Mouse (Mus musculus) brown adipose tissue, adult 24 weeks (tissue): ENCODE results near the gene Nxpe3. TPM values are rescaled to one million over a fixed set of nuclear protein-coding genes. Genes with fewer than 3 reads are reported as not detected.
A peak's percentile ranks its signal among the peaks of the same experiment; 100 is the strongest.

Experiments used
- H3K27ac ChIP-seq: fragments of 200-500 bp; replicated peaks from 2 replicates; pipeline ENCODE4 v1.5.1; 2012; ENCODE audit warnings: low read depth, mild to moderate bottlenecking, low read length
- H3K4me1 ChIP-seq: fragments of 200-500 bp; 2 replicates; pipeline ENCODE4 v1.6.1; 2012; ENCODE audit warnings: low read length, mixed read lengths; ENCODE audit not compliant: control insufficient read depth, insufficient read depth, insufficient read length
- H3K4me3 ChIP-seq: fragments of 200-500 bp; 2 replicates; pipeline ENCODE4 v1.5.1; 2012; ENCODE audit warnings: low read depth, mild to moderate bottlenecking, low read length, moderate library complexity; ENCODE audit not compliant: insufficient read depth
- polyA plus RNA-seq: library from polyadenylated mRNA; stranded (reverse); fragments of >200 nt; gene quantifications from 2 replicates; pipeline ENCODE4 v1.2.4, GENCODE M21; 2012; ENCODE audit not compliant: missing spikeins, insufficient read depth, insufficient read length

Gene Nxpe3
- polyA plus RNA-seq, 1 experiment, result not detected

GRCm38 (mm10) chr16:55832617-55833016 is 62.5 kb downstream of the Nxpe3 start:
- no peak overlapping the region for H3K4me3 ChIP-seq
- H3K27ac ChIP-seq, result no peak overlapping the region
- H3K4me1 ChIP-seq, result 0 out of 2 replicates have a peak, but pooled peaks cover 1% of the 10 kb centered on the region

DNA sequence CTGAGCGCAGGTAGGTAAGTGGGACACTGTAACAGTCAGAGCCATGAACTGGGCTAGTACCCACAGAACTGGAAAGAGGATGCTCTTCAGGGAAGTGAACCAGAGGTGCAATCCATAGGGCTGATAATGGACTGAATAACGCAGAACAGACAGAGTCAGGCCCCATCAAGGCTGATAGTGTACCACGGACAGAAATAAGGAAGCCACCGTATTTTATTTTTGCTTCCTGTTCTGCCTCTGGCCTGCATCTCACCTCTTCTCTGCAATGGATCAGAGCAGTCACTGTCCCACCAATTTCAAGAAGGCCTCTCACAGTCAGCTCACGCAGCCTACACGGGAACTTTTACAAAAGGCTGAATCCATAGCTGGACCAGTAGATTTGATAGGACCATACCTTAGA is 63.0 kb downstream of the Nxpe3 start:
- Histone ChIP-seq H3K27ac (no peak overlapping the region), H3K4me3 (no peak overlapping the region), H3K4me1 (no peaks in the 10 kb centered on the region)

- no peaks in the 10 kb centered on the region for H3K4me1 ChIP-seq
- H3K27ac ChIP-seq, result no peak overlapping the region
- H3K4me3 ChIP-seq, result no peak overlapping the region
These were observed 63.6 kb downstream of the Nxpe3 start for GRCm38 (mm10) chr16:55831451-55831850.

DNA sequence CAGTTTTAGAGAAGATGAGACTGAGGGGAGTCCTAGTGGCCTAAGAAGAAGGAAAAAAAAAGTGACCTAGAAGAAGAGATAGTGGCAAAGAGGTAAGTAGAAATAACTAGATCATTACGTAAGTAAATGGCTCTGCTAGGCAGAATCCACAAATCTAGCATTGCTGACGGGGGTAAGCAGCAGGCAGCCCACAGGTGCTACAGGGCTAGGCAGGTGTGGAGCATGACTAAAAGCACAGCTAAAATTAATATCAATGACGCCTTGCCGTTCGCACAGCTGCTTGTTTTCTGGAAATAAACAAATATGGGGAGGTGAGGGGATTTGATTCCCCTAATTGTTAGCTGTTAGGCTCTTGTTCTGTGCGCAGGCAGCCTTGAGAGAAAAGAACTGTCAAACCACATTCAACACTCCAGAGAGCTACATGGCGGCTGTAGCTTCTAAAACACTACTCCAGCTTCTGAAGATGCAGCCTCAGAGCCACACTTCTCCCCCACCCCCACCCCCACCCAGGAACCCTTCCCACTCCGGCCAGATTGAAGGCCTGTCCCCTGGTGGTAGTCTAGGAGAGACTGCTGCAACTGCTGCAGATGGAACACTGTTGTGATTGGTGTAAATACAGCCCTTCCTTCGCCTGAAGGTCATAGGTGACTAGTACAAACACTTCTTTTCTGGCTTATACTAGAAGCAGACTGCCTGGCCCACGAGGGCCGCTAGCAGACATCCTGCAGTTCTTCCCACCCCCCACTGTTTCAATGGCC is 71.5 kb downstream of the Nxpe3 start:
- Histone ChIP-seq H3K4me1 (peaks cover 2% of the 10 kb centered on the region; the same call in 1 of the 2 replicates), H3K4me3 (no peak overlapping the region), H3K27ac (peak overlapping the region; percentile 34)

DNA sequence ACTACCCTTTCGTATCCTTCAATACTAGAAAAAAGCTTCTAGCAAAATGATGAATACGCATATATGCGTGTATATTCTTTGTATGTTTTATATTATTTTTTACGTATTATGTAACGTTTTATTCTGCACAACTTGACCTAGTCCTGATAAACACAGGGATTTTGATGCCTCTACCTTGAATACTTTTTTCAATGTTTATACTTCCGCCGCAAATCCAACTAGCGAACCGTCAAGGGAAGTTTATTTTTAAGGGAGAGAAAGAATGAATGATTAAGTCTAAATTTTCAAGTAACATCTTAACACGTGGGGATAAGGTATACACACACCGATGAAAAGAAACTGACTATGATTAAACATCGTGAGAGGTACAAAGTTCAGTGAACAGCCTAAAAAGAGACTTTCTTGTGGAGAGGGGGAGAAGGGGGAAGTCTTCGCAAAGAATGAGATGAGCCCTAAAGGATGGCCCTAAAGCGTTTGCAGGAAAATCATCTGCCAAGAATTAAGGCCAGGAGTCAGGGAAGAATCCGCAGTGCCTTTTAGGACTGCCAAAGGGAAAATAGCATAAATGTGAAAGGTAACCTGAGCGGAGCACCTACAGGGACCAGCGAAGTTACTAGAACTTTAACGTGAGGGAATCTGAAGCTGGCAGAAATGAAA is 72.2 kb downstream of the Nxpe3 start:
- Histone ChIP-seq H3K4me1 (peaks cover 2% of the 10 kb centered on the region; the same call in 1 of the 2 replicates), H3K27ac (peak overlapping the region; percentile 34), H3K4me3 (peak overlapping the region; percentile 97)

GRCm38 (mm10) chr16:55821997-55822740 is 72.9 kb downstream of the Nxpe3 start:
- Histone ChIP-seq H3K4me1 (peaks cover 2% of the 10 kb centered on the region; the same call in 1 of the 2 replicates), H3K27ac (peak overlapping the region; percentile 95), H3K4me3 (peak overlapping the region; percentile 97)

GRCm38 (mm10) chr16:55821571-55821981 is 73.5 kb downstream of the Nxpe3 start:
- Histone ChIP-seq H3K27ac (peak overlapping the region; percentile 95), H3K4me1 (peaks cover 2% of the 10 kb centered on the region; the same call in 1 of the 2 replicates), H3K4me3 (peak overlapping the region; percentile 97)

- H3K4me1 ChIP-seq, result peaks cover 2% of the 10 kb centered on the region; the same call in 1 of the 2 replicates
- H3K27ac ChIP-seq, result peak overlapping the region; percentile 95
These were observed 74.0 kb downstream of the Nxpe3 start for GRCm38 (mm10) chr16:55820916-55821570.

GRCm38 (mm10) chr16:55820161-55820915 is 74.7 kb downstream of the Nxpe3 start:
- H3K4me3 ChIP-seq, result peak overlapping the region; percentile 97
- peak overlapping the region; percentile 95 for H3K27ac ChIP-seq
- peaks cover 2% of the 10 kb centered on the region; the same call in 1 of the 2 replicates for H3K4me1 ChIP-seq

More at GRCm38 (mm10) chr16:55820916-55821570, 74.0 kb downstream of the Nxpe3 start:
- H3K4me3 ChIP-seq, result peak overlapping the region; percentile 97

GRCm38 (mm10) chr16:55819186-55819861 is 75.8 kb downstream of the Nxpe3 start:
- H3K4me3 ChIP-seq, result peak overlapping the region; percentile 62
- peaks cover 2% of the 10 kb centered on the region; the same call in 1 of the 2 replicates for H3K4me1 ChIP-seq
- peak overlapping the region; percentile 51 for H3K27ac ChIP-seq

DNA sequence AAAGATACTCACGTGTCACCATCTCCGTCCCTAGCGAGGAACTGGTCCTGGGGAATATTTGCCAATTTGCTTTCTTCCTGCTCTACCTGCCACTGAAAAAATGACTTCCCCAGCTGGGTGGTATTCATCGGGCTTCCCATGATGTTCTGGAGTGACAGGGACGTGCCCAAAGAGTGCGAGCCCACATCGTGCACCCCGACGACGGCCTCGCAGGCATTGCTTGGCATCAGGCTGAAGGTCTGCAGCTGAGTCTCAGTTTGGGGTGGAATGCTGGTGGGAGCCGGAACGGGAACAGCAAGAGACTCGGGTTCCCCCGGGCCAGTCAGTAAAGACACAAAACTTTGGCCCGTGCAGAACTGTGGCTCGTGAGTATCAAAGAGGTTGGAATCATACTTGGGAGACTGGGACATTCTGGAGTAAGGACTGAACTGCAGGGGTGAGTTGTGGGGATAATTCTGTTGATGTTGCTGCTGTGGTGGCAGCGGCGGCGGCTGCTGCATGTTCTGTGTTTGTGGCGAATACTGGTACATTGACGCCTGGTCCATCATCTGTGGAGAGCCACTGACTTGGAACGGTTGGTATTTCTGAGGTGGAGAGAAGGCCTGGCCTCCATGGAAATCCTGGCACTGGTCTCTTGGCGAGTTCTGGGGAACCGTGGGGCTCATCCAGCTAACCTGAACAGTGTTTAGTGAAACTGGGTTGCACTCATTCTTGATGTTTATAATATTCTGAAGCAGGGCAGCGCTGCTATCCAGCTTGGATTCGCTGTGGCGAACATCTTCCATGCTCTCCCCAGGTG is 77.2 kb downstream of the Nxpe3 start:
- no peak overlapping the region for H3K27ac ChIP-seq
- H3K4me1 ChIP-seq, result peaks cover 2% of the 10 kb centered on the region; the same call in 1 of the 2 replicates
- H3K4me3 ChIP-seq, result no peak overlapping the region

GRCm38 (mm10) chr16:55816202-55816941 is 78.7 kb downstream of the Nxpe3 start:
- Histone ChIP-seq H3K4me1 (peaks cover 2% of the 10 kb centered on the region; the same call in 1 of the 2 replicates), H3K4me3 (no peak overlapping the region), H3K27ac (no peak overlapping the region)
